Comparison of ENCODE assay signal across 10 mouse cellular contexts in genomic region chr2:32353836-32354235, GRCm38 (mm10). TPM values are rescaled to one million over a fixed set of nuclear protein-coding genes. Genes with fewer than 3 reads are reported as not detected.
DNase-seq lines count a peak whose midpoint lies in the region; ATAC-seq and TF ChIP-seq lines count a peak whose summit lies in the region.
"Had no signal": no experiment of that assay in that cellular context is flagged by ENCODE, and none has a peak within 500 bp of the region (broad histone marks: within the 10 kb centered on the region; RNA-seq: fewer than 3 reads in every experiment).

No protein-coding gene starts in this region.

- no peaks in the 10 kb centered on the region for H3K36me3 ChIP-seq in kidney, embryonic 16.5 days (ENCODE audit: insufficient read depth, low read length)
- no peaks in the 10 kb centered on the region for H3K36me3 ChIP-seq in kidney, adult 2 months (ENCODE audit: control insufficient read depth, insufficient read depth, low read length)
- H3K36me3 ChIP-seq in CH12.LX (replicated peaks in 1 of 2; ENCODE audit: control insufficient read depth in 1 of 2, insufficient read depth in 1 of 2, low read length in 1 of 2): no peaks in the 10 kb centered on the region
- H3K36me3 ChIP-seq in ES-Bruce4 (ENCODE audit: control insufficient read depth, insufficient read depth, low read length, poor library complexity, severe bottlenecking): no peaks in the 10 kb centered on the region
- H3K36me3 ChIP-seq in limb, embryonic 14.5 days (ENCODE audit: control insufficient read depth, insufficient read depth, low read length): peaks cover 9% of the 10 kb centered on the region

- no peak for ATAC-seq in kidney, embryonic 16.5 days (ENCODE audit: low FRiP score, low TSS enrichment)
- no peak for ATAC-seq in limb, embryonic 14.5 days (ENCODE audit: low FRiP score, low read depth)

- no peak overlapping the region for H3K9ac ChIP-seq in kidney, embryonic 16.5 days (replicated peaks; ENCODE audit: low read length)
- peak overlapping the region; percentile 23; the same call in 1 of the 2 replicates for H3K9ac ChIP-seq in CH12.LX (ENCODE audit: insufficient read depth, low read depth)
- H3K9ac ChIP-seq in ES-Bruce4 (ENCODE audit: low read depth, poor library complexity, severe bottlenecking): 0 out of 2 replicates have a peak overlapping the region, but pooled peaks have one; percentile 86
- H3K9ac ChIP-seq in limb, embryonic 14.5 days (ENCODE audit: low read depth, low read length, severe bottlenecking): no peak overlapping the region

- no peaks in the 10 kb centered on the region for H3K9me3 ChIP-seq in kidney, embryonic 16.5 days (ENCODE audit: low read length)
- H3K9me3 ChIP-seq in CH12.LX (replicated peaks; ENCODE audit: low read length): no peaks in the 10 kb centered on the region
- no peaks in the 10 kb centered on the region for H3K9me3 ChIP-seq in ES-Bruce4 (replicated peaks; ENCODE audit: control insufficient read depth, insufficient read depth, low read length, poor library complexity, severe bottlenecking)
- H3K9me3 ChIP-seq in limb, embryonic 14.5 days (ENCODE audit: control insufficient read depth, low read length): no peaks in the 10 kb centered on the region
- H3K9me3 ChIP-seq: forebrain, embryonic 13.5 days had no signal

- no peak for TF ChIP-seq CTCF in kidney, adult 2 months (conservative IDR thresholded peaks at IDR 0.05; ENCODE audit: insufficient read depth, insufficient read length, low read depth, low read length)
- no peak for TF ChIP-seq CTCF in CH12.LX (conservative IDR thresholded peaks at IDR 0.05 in 1 of 2, IDR thresholded peaks at IDR 0.05 in 1 of 2; ENCODE audit: low read depth in 2 of 2, low read length in 2 of 2)
- no peak for TF ChIP-seq CTCF in ES-Bruce4 (IDR thresholded peaks at IDR 0.05; ENCODE audit: low read depth, low read length)
- no peak for TF ChIP-seq CTCF in gastrocnemius, adult 2 months (IDR thresholded peaks at IDR 0.05)

- H3K27ac ChIP-seq in kidney, embryonic 16.5 days (ENCODE audit: low read length): no peak overlapping the region
- no peak overlapping the region for H3K27ac ChIP-seq in kidney, adult 2 months (ENCODE audit: insufficient read depth, low read depth, low read length)
- H3K27ac ChIP-seq in CH12.LX (ENCODE audit: insufficient read depth, low read depth): no peak overlapping the region
- H3K27ac ChIP-seq in ES-Bruce4 (ENCODE audit: insufficient read depth, low read length): no peak overlapping the region
- no peak overlapping the region for H3K27ac ChIP-seq in limb, embryonic 14.5 days (replicated peaks; ENCODE audit: low read depth, low read length)
- no peak overlapping the region for H3K27ac ChIP-seq in gastrocnemius, adult 2 months

- dilution Hi-C loops in CH12.LX (cut with MboI; ENCODE audit: extremely low pct_ligation_motif_present, extremely low pct_unique_long_range_greater_than_20kb, low sequenced_read_pairs): no loop called here

- TF ChIP-seq POLR2A in kidney, adult 2 months (IDR thresholded peaks at IDR 0.05; ENCODE audit: low read depth, low read length): no peak
- TF ChIP-seq POLR2A in CH12.LX (IDR thresholded peaks at IDR 0.05; ENCODE audit: low read depth, low read length) (no peak), ES-Bruce4 (IDR thresholded peaks at IDR 0.05; ENCODE audit: insufficient read depth, low read length) (no peak)
- TF ChIP-seq POLR2A in limb, embryonic 14.5 days (IDR thresholded peaks at IDR 0.05; ENCODE audit: borderline replicate concordance, extremely low read depth, insufficient read depth, insufficient read length): no peak

- peaks cover 18% of the 10 kb centered on the region for H3K4me1 ChIP-seq in kidney, embryonic 16.5 days (ENCODE audit: insufficient read depth, low read length)
- peaks cover 3% of the 10 kb centered on the region; the same call in 1 of the 2 replicates for H3K4me1 ChIP-seq in kidney, adult 2 months (ENCODE audit: control insufficient read depth, insufficient read depth, low read length)
- H3K4me1 ChIP-seq in CH12.LX (ENCODE audit: control insufficient read depth in 1 of 2, insufficient read depth in 2 of 2) (peaks cover 7 to 23% of the 10 kb centered on the region in 2 experiments), ES-Bruce4 (ENCODE audit: control insufficient read depth, insufficient read depth, low read length) (peaks cover 8% of the 10 kb centered on the region)
- H3K4me1 ChIP-seq in limb, embryonic 14.5 days (ENCODE audit: control insufficient read depth, insufficient read depth, low read length): peaks cover 16% of the 10 kb centered on the region; the same call in 1 of the 2 replicates

- no peak overlapping the region for H3K4me3 ChIP-seq in kidney, embryonic 16.5 days (ENCODE audit: low read length)
- H3K4me3 ChIP-seq in kidney, adult 2 months (ENCODE audit: insufficient read depth, low read depth, low read length): no peak overlapping the region
- H3K4me3 ChIP-seq in CH12.LX (replicated peaks in 1 of 3; ENCODE audit: low read depth in 2 of 3, low read length in 2 of 3, poor library complexity in 1 of 3): no peak overlapping the region
- no peak overlapping the region for H3K4me3 ChIP-seq in ES-Bruce4 (ENCODE audit: low read depth, low read length)
- no peak overlapping the region for H3K4me3 ChIP-seq in limb, embryonic 14.5 days (replicated peaks; ENCODE audit: low read length)
- H3K4me3 ChIP-seq in gastrocnemius, adult 2 months: no peak overlapping the region

- TF ChIP-seq EP300 in CH12.LX (IDR thresholded peaks at IDR 0.05; ENCODE audit: low read length) (no peak), ES-Bruce4 (IDR thresholded peaks at IDR 0.05; ENCODE audit: insufficient read depth, low read depth, low read length) (no peak)

- peak overlapping the region; percentile 95; the same call in 1 of the 2 replicates for H3K4me2 ChIP-seq in kidney, embryonic 16.5 days (replicated peaks; ENCODE audit: low read depth, low read length)
- H3K4me2 ChIP-seq in CH12.LX (ENCODE audit: insufficient read depth, low read depth, poor library complexity, severe bottlenecking): no peak overlapping the region
- peak overlapping the region; percentile 79 for H3K4me2 ChIP-seq in limb, embryonic 14.5 days (replicated peaks; ENCODE audit: low read depth, low read length, severe bottlenecking)

- TF ChIP-seq RAD21 in CH12.LX (IDR thresholded peaks at IDR 0.05; ENCODE audit: low read depth, low read length): no peak

- no peaks in the 10 kb centered on the region for H3K79me2 ChIP-seq in CH12.LX (replicated peaks; ENCODE audit: control insufficient read depth, extremely low read depth, insufficient read depth, poor library complexity, severe bottlenecking)

- WGBS in kidney, embryonic 16.5 days: 64% methylated on average over 6 of the region's 6 CpGs
- WGBS in kidney, adult 2 months: 79% methylated on average over 6 of the region's 6 CpGs
- 58% methylated on average over 6 of the region's 6 CpGs for WGBS in limb, embryonic 14.5 days

- intact Hi-C loops in gastrocnemius, adult 2 months (cut with DNase I): loop anchor here (5.0 kb wide), 2 partner anchors 47 to 133 kb away; no protein-coding TSS in a partner anchor

- no peaks in the 10 kb centered on the region for H3K27me3 ChIP-seq in kidney, embryonic 16.5 days (ENCODE audit: insufficient read depth, low read length)
- no peaks in the 10 kb centered on the region; the same call in 1 of the 2 replicates for H3K27me3 ChIP-seq in kidney, adult 2 months (replicated peaks; ENCODE audit: control insufficient read depth, insufficient read depth, low read length)
- H3K27me3 ChIP-seq in CH12.LX (replicated peaks) (peaks cover 79% of the 10 kb centered on the region), ES-Bruce4 (ENCODE audit: control insufficient read depth, insufficient read depth, low read length, poor library complexity, severe bottlenecking) (no peaks in the 10 kb centered on the region)
- H3K27me3 ChIP-seq in limb, embryonic 14.5 days (ENCODE audit: control insufficient read depth, insufficient read depth, low read length): no peaks in the 10 kb centered on the region

- in situ Hi-C loops in CH12.LX (cut with MboI; ENCODE audit: low pct_ligation_motif_present, low pct_unique_long_range_greater_than_20kb, low sequenced_read_pairs): no loop called here

- no peak for DNase-seq in kidney, adult 2 months
- no peak for DNase-seq in CH12.LX (ENCODE audit: extremely low read depth)
- DNase-seq in limb, embryonic 14.5 days (ENCODE audit: low spot score): no peak
- DNase-seq in gastrocnemius, adult 2 months: no peak
- no peak for DNase-seq in layer of hippocampus, postnatal 10 days (ENCODE audit: low spot score in 2 of 2)

RNA-seq across cellular contexts. Expression of gene Dnm1, which starts 0.7 kb away (rescaled TPM):
- 5.4 TPM in 2 replicates for polyA plus RNA-seq in kidney, embryonic 16.5 days (2015; fragmentation: Nextera tagmentation; extraction: Ambion mirVana)
- 8.3 and 12.6 TPM in 2 replicates for polyA plus RNA-seq in kidney, adult 2 months (2012; rRNA removed)
- total RNA-seq in CH12.LX (2012; rRNA removed): 0.13 and 0.25 TPM in 2 replicates
- total RNA-seq in CH12.LX (2014; rRNA removed): not detected in 2 replicates
- 0.20 TPM in 1 of 2 replicates, not detected in the other for polyA plus RNA-seq in CH12.LX (2012; ENCODE audit: insufficient read length, low read depth)
- polyA plus RNA-seq in ES-Bruce4 (2011; ENCODE audit: insufficient read depth, insufficient read length, low read depth, missing spikeins): 11.6 and 17.0 TPM in 2 replicates
- 318 and 459 TPM in 2 replicates for polyA plus RNA-seq in limb, embryonic 14.5 days (2012; rRNA removed)
- 46.0 and 60.1 TPM in 2 replicates for polyA plus RNA-seq in limb, embryonic 14.5 days (2014; fragmentation: Nextera tagmentation; extraction: Ambion mirVana)
- total RNA-seq in gastrocnemius, adult 2 months (2021): 1 to 10 TPM; 3.7 to 8.2 TPM
- 100 to 1,000 TPM; 715 to 725 TPM for total RNA-seq in layer of hippocampus, postnatal 10 days (2021)
- polyA plus RNA-seq: activated CD4-positive, CD25-positive, alpha-beta regulatory T cell, adult 4 months had no signal

RNA-seq across cellular contexts. Expression of gene Ciz1, which starts 1.7 kb away (rescaled TPM):
- 54.9 and 66.7 TPM in 2 replicates for polyA plus RNA-seq in kidney, embryonic 16.5 days (2015; fragmentation: Nextera tagmentation; extraction: Ambion mirVana)
- polyA plus RNA-seq in kidney, adult 2 months (2012; rRNA removed): 130 and 131 TPM in 2 replicates
- total RNA-seq in CH12.LX (2012; rRNA removed) (14.1 and 20.4 TPM in 2 replicates), CH12.LX (2014; rRNA removed) (8.1 and 8.2 TPM in 2 replicates)
- polyA plus RNA-seq in CH12.LX (2012; ENCODE audit: insufficient read length, low read depth) (47.0 and 47.3 TPM in 2 replicates), ES-Bruce4 (2011; ENCODE audit: insufficient read depth, insufficient read length, low read depth, missing spikeins) (34.3 and 38.7 TPM in 2 replicates)
- 196 and 266 TPM in 2 replicates for polyA plus RNA-seq in limb, embryonic 14.5 days (2012; rRNA removed)
- polyA plus RNA-seq in limb, embryonic 14.5 days (2014; fragmentation: Nextera tagmentation; extraction: Ambion mirVana): 39.5 and 46.5 TPM in 2 replicates
- total RNA-seq in gastrocnemius, adult 2 months (2021): 10 to 100 TPM; 26.4 to 26.6 TPM
- 10 to 100 TPM; 74.6 to 75.0 TPM for total RNA-seq in layer of hippocampus, postnatal 10 days (2021)

RNA-seq across cellular contexts. Expression of gene 1110008P14Rik, which starts 27.9 kb away (rescaled TPM):
- polyA plus RNA-seq in kidney, embryonic 16.5 days (2015; fragmentation: Nextera tagmentation; extraction: Ambion mirVana): 50.1 and 51.6 TPM in 2 replicates
- 182 and 215 TPM in 2 replicates for polyA plus RNA-seq in kidney, adult 2 months (2012; rRNA removed)
- total RNA-seq in CH12.LX (2012; rRNA removed) (32.4 and 41.2 TPM in 2 replicates), CH12.LX (2014; rRNA removed) (20.2 and 27.8 TPM in 2 replicates)
- polyA plus RNA-seq in CH12.LX (2012; ENCODE audit: insufficient read length, low read depth) (16.8 and 24.3 TPM in 2 replicates), ES-Bruce4 (2011; ENCODE audit: insufficient read depth, insufficient read length, low read depth, missing spikeins) (25.7 and 30.5 TPM in 2 replicates)
- polyA plus RNA-seq in limb, embryonic 14.5 days (2012; rRNA removed): 51.3 and 76.1 TPM in 2 replicates
- polyA plus RNA-seq in limb, embryonic 14.5 days (2014; fragmentation: Nextera tagmentation; extraction: Ambion mirVana): 55.3 and 66.9 TPM in 2 replicates
- 10 to 100 TPM; 34.3 to 43.2 TPM for total RNA-seq in gastrocnemius, adult 2 months (2021)
- total RNA-seq in layer of hippocampus, postnatal 10 days (2021): 100 to 1,000 TPM; 163 to 168 TPM

RNA-seq across cellular contexts. Expression of gene Lcn2, which starts 34.2 kb away (rescaled TPM):
- polyA plus RNA-seq in kidney, embryonic 16.5 days (2015; fragmentation: Nextera tagmentation; extraction: Ambion mirVana): 9.0 and 12.7 TPM in 2 replicates
- 8.0 and 9.4 TPM in 2 replicates for polyA plus RNA-seq in kidney, adult 2 months (2012; rRNA removed)
- not detected in 2 replicates for total RNA-seq in CH12.LX (2012; rRNA removed)
- not detected in 2 replicates for total RNA-seq in CH12.LX (2014; rRNA removed)
- not detected in 2 replicates for polyA plus RNA-seq in CH12.LX (2012; ENCODE audit: insufficient read length, low read depth)
- not detected in 2 replicates for polyA plus RNA-seq in ES-Bruce4 (2011; ENCODE audit: insufficient read depth, insufficient read length, low read depth, missing spikeins)
- 1.3 and 2.4 TPM in 2 replicates for polyA plus RNA-seq in limb, embryonic 14.5 days (2012; rRNA removed)
- 0.97 and 2.8 TPM in 2 replicates for polyA plus RNA-seq in limb, embryonic 14.5 days (2014; fragmentation: Nextera tagmentation; extraction: Ambion mirVana)
- 1 to 10 TPM; 2.6 to 3.4 TPM for total RNA-seq in gastrocnemius, adult 2 months (2021)
- 1 to 10 TPM; 2.4 to 2.9 TPM for total RNA-seq in layer of hippocampus, postnatal 10 days (2021)
- total RNA-seq: ES-E14 had no signal
- polyA plus RNA-seq: activated CD4-positive, CD25-positive, alpha-beta regulatory T cell, adult 4 months; forebrain, embryonic 13.5 days had no signal

RNA-seq across cellular contexts. Expression of gene Ptges2, which starts 41.9 kb away (rescaled TPM):
- 38.3 and 39.5 TPM in 2 replicates for polyA plus RNA-seq in kidney, embryonic 16.5 days (2015; fragmentation: Nextera tagmentation; extraction: Ambion mirVana)
- 69.7 and 80.6 TPM in 2 replicates for polyA plus RNA-seq in kidney, adult 2 months (2012; rRNA removed)
- total RNA-seq in CH12.LX (2012; rRNA removed) (19.6 and 21.3 TPM in 2 replicates), CH12.LX (2014; rRNA removed) (14.7 and 17.1 TPM in 2 replicates)
- polyA plus RNA-seq in CH12.LX (2012; ENCODE audit: insufficient read length, low read depth) (19.5 and 20.3 TPM in 2 replicates), ES-Bruce4 (2011; ENCODE audit: insufficient read depth, insufficient read length, low read depth, missing spikeins) (18.1 and 22.2 TPM in 2 replicates)
- polyA plus RNA-seq in limb, embryonic 14.5 days (2012; rRNA removed): 29.3 and 30.5 TPM in 2 replicates
- polyA plus RNA-seq in limb, embryonic 14.5 days (2014; fragmentation: Nextera tagmentation; extraction: Ambion mirVana): 26.5 and 30.3 TPM in 2 replicates
- total RNA-seq in gastrocnemius, adult 2 months (2021): 10 to 100 TPM; 34.7 to 51.1 TPM
- 10 to 100 TPM; 42.0 to 42.5 TPM for total RNA-seq in layer of hippocampus, postnatal 10 days (2021)

Comparison
In these comparisons a context has a peak if more than half of its experiments do, and no peak if none do; other contexts are left out.
1. H3K9ac ChIP-seq: peak in CH12.LX (single experiment) and ES-Bruce4 (single experiment); none in kidney, embryonic 16.5 days (single experiment) and limb, embryonic 14.5 days (single experiment).